Mouse (Mus musculus) small intestine, adult 2 months (tissue): ENCODE results near the gene Anp32a.

Experiments used
- CTCF ChIP-seq: fragments of 200-500 bp; IDR thresholded peaks from 2 replicates; pipeline ENCODE4 v1.5.1; 2012; ENCODE audit warnings: low read depth, mild to moderate bottlenecking, control low read depth, inconsistent platforms, low read length, moderate library complexity, mixed read lengths; ENCODE audit not compliant: insufficient replicate concordance, insufficient read length; ENCODE audit errors: extremely low read depth
- POLR2A ChIP-seq: fragments of 200-500 bp; IDR thresholded peaks from 2 replicates; pipeline ENCODE4 v1.6.1; 2012; ENCODE audit warnings: low read depth, mild to moderate bottlenecking, control low read depth, inconsistent platforms, low read length, moderate library complexity

GRCm38 (mm10) chr9:62385062-62385461, 44.0 kb downstream of the Anp32a start:
- TF ChIP-seq POLR2A = no peak
- TF ChIP-seq CTCF = no peak
